Comparison of ENCODE assay signal across 9 mouse cellular contexts in the genomic region with DNA sequence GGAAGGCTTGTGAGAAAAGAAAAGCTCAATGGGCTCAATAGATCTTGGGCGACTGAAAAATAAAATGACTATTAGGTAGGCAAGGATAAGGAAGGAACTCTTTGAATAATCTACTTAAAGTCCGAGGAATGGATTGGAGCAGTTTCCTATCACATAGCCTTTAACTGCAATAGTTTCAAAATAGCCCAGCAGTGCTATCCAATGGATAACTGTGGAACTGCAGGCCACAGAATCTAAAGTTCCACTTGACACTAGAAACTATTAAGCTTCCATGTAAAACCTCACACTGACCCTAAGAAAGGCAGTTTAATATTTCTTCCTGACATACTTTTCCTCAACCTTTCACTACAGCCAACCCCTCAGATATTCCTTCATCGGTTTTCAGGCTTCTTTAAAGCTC.
DNase-seq lines count a peak whose midpoint lies in the region; ATAC-seq and TF ChIP-seq lines count a peak whose summit lies in the region.
"Had no signal": no experiment of that assay in that cellular context is flagged by ENCODE, and none has a peak within 500 bp of the region (broad histone marks: within the 10 kb centered on the region; RNA-seq: fewer than 3 reads in every experiment).

No protein-coding gene starts in this region.

- 19% methylated on average over 3 of the region's 3 CpGs for WGBS in midbrain, postnatal 0 days
- 21% methylated on average over 3 of the region's 3 CpGs for WGBS in midbrain, embryonic 13.5 days
- WGBS in forebrain, embryonic 11.5 days = 22% methylated on average over 3 of the region's 3 CpGs

- H3K9me3 ChIP-seq in midbrain, postnatal 0 days (ENCODE audit: low read length) = no peaks in the 10 kb centered on the region
- H3K9me3 ChIP-seq in midbrain, embryonic 13.5 days = no peaks in the 10 kb centered on the region
- H3K9me3 ChIP-seq in forebrain, embryonic 11.5 days (ENCODE audit: control insufficient read depth, low read length) = no peaks in the 10 kb centered on the region
- H3K9me3 ChIP-seq: heart, embryonic 13.5 days had no signal

- intact Hi-C loops in gastrocnemius, adult 2 months (cut with DNase I) = no loop called here
- intact Hi-C loops in left cerebral cortex, postnatal 14 days (cut with DNase I) = no loop called here

- no peak overlapping the region for H3K9ac ChIP-seq in midbrain, postnatal 0 days (replicated peaks; ENCODE audit: low read length, poor library complexity, severe bottlenecking)
- no peak overlapping the region for H3K9ac ChIP-seq in midbrain, embryonic 13.5 days (replicated peaks)
- no peak overlapping the region for H3K9ac ChIP-seq in forebrain, embryonic 11.5 days (ENCODE audit: low read length)
- H3K9ac ChIP-seq: heart, embryonic 13.5 days had no signal

- no peaks in the 10 kb centered on the region for H3K27me3 ChIP-seq in midbrain, postnatal 0 days (ENCODE audit: insufficient read depth, low read length)
- H3K27me3 ChIP-seq in midbrain, embryonic 13.5 days = no peaks in the 10 kb centered on the region
- H3K27me3 ChIP-seq in forebrain, embryonic 11.5 days (ENCODE audit: control insufficient read depth, insufficient read depth, low read length) = no peaks in the 10 kb centered on the region
- H3K27me3 ChIP-seq: heart, embryonic 13.5 days had no signal

- no peak overlapping the region for H3K4me2 ChIP-seq in midbrain, postnatal 0 days (ENCODE audit: low read depth, low read length, poor library complexity, severe bottlenecking)
- H3K4me2 ChIP-seq in midbrain, embryonic 13.5 days (replicated peaks) = no peak overlapping the region
- H3K4me2 ChIP-seq in forebrain, embryonic 11.5 days (ENCODE audit: low read depth, low read length, severe bottlenecking) = no peak overlapping the region
- H3K4me2 ChIP-seq: heart, embryonic 13.5 days had no signal

- TF ChIP-seq CTCF in gastrocnemius, adult 2 months (IDR thresholded peaks at IDR 0.05) = peak; percentile 68
- peak; percentile 82 for TF ChIP-seq CTCF in midbrain, postnatal 0 days (IDR thresholded peaks at IDR 0.05)
- peak; percentile 38; the same call in 1 of the 2 replicates for TF ChIP-seq CTCF in cortical plate, adult 2 months (IDR thresholded peaks at IDR 0.05; ENCODE audit: extremely low read depth, insufficient read depth, low read length)

- no peak for ATAC-seq in midbrain, postnatal 0 days (ENCODE audit: low FRiP score)
- ATAC-seq in midbrain, embryonic 13.5 days = no peak
- no peak for ATAC-seq in forebrain, embryonic 11.5 days (replicated peaks; ENCODE audit: low FRiP score)

- TF ChIP-seq POLR2A in cortical plate, adult 2 months (IDR thresholded peaks at IDR 0.05; ENCODE audit: extremely low read depth, insufficient read depth, low read length) = no peak

- no peak overlapping the region for H3K27ac ChIP-seq in gastrocnemius, adult 2 months
- H3K27ac ChIP-seq in midbrain, postnatal 0 days (ENCODE audit: low read depth, low read length) = no peak overlapping the region
- no peak overlapping the region for H3K27ac ChIP-seq in midbrain, embryonic 13.5 days
- H3K27ac ChIP-seq in cortical plate, adult 2 months (ENCODE audit: insufficient read depth, low read length) = no peak overlapping the region
- H3K27ac ChIP-seq in forebrain, embryonic 11.5 days (ENCODE audit: low read depth, low read length) = no peak overlapping the region
- H3K27ac ChIP-seq: heart, embryonic 13.5 days had no signal

- H3K4me3 ChIP-seq in gastrocnemius, adult 2 months = no peak overlapping the region
- H3K4me3 ChIP-seq in midbrain, postnatal 0 days (ENCODE audit: low read depth, low read length) = no peak overlapping the region
- H3K4me3 ChIP-seq in midbrain, embryonic 13.5 days (replicated peaks) = no peak overlapping the region
- H3K4me3 ChIP-seq in cortical plate, adult 2 months (ENCODE audit: insufficient read depth, low read length) = no peak overlapping the region
- no peak overlapping the region for H3K4me3 ChIP-seq in forebrain, embryonic 11.5 days (ENCODE audit: low read depth, low read length)
- H3K4me3 ChIP-seq: heart, embryonic 13.5 days had no signal

- H3K36me3 ChIP-seq in midbrain, postnatal 0 days (ENCODE audit: insufficient read depth, low read length) = no peaks in the 10 kb centered on the region
- no peaks in the 10 kb centered on the region for H3K36me3 ChIP-seq in midbrain, embryonic 13.5 days
- no peaks in the 10 kb centered on the region for H3K36me3 ChIP-seq in forebrain, embryonic 11.5 days (ENCODE audit: control insufficient read depth, insufficient read depth, low read length)
- H3K36me3 ChIP-seq: heart, embryonic 13.5 days had no signal

- H3K4me1 ChIP-seq in midbrain, postnatal 0 days (ENCODE audit: insufficient read depth, low read length) = no peaks in the 10 kb centered on the region
- no peaks in the 10 kb centered on the region for H3K4me1 ChIP-seq in midbrain, embryonic 13.5 days (replicated peaks)
- H3K4me1 ChIP-seq in cortical plate, adult 2 months (ENCODE audit: control insufficient read depth, insufficient read depth, low read length) = no peaks in the 10 kb centered on the region
- no peaks in the 10 kb centered on the region for H3K4me1 ChIP-seq in forebrain, embryonic 11.5 days (replicated peaks; ENCODE audit: control insufficient read depth, insufficient read depth, low read length)
- H3K4me1 ChIP-seq: heart, embryonic 13.5 days had no signal

- no peak for DNase-seq in gastrocnemius, adult 2 months
- DNase-seq in gastrocnemius, adult 8-10 months (ENCODE audit: low spot score in 2 of 2) = no peak
- peak; percentile 47 for DNase-seq in midbrain, postnatal 0 days (ENCODE audit: low spot score)
- peak; percentile 24 to 59 for DNase-seq in left cerebral cortex, postnatal 14 days (ENCODE audit: low spot score in 2 of 2)
- DNase-seq in spleen, postnatal 10 days (ENCODE audit: low spot score in 2 of 2) = no peak
- no peak for DNase-seq in forebrain, embryonic 11.5 days (ENCODE audit: low spot score)

Comparison
In these comparisons a context has a peak if more than half of its experiments do, and no peak if none do; other contexts are left out.
1. DNase-seq: peak in midbrain, postnatal 0 days (single experiment) and left cerebral cortex, postnatal 14 days (2 of 2); none in gastrocnemius, adult 2 months (single experiment), gastrocnemius, adult 8-10 months (0 of 2), spleen, postnatal 10 days (0 of 2) and forebrain, embryonic 11.5 days (single experiment).
2. Peak in every context shown above with its lines, with median percentiles within 50 percentile points of each other: CTCF ChIP-seq.